Mouse (Mus musculus): ENCODE results near the gene Tmigd3.

DNA sequence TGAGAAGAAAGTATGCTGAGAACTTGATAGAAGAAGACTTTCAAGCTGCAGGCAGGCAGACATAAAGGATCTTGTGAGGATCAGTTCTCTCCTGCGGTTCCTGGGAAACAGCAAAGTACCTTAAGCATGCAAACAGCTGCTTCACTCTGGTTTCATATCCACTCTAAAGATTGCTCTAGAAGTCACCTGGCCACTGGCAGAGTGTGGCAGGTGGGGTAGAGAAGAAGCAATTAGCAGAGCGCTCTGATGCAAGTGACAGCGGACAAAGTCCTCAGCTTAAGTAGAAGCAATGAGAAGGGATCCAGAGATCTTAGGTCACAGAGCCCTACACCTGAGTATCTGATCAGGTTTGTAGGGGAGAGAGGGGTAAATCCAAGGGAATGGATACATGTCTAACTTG, 39.1 kb upstream of the Tmigd3 start:
- TF ChIP-seq POLR2A (IDR thresholded peaks at IDR 0.05; ENCODE audit: borderline replicate concordance, extremely low read depth, insufficient read depth, insufficient read length, poor library complexity, severe bottlenecking) (no peak), CTCF (IDR thresholded peaks at IDR 0.05; ENCODE audit: borderline replicate concordance, extremely low read depth, insufficient read depth, insufficient read length) (no peak)

All from brain, embryonic 14.5 days (tissue).